Mouse (Mus musculus) ES-Bruce4 (cell line): ENCODE measurements around the gene Trip11. TPM values are rescaled to one million over a fixed set of nuclear protein-coding genes. Genes with fewer than 3 reads are reported as not detected.

Experiments used
- H3K27ac ChIP-seq: 2 replicates; pipeline ENCODE4 v1.5.1; 2012; ENCODE audit warnings: low read length, inconsistent platforms; ENCODE audit not compliant: insufficient read depth
- H3K27me3 ChIP-seq: 2 replicates; pipeline ENCODE4 v1.6.1; 2012; ENCODE audit warnings: mild to moderate bottlenecking, low read length, inconsistent platforms; ENCODE audit not compliant: control insufficient read depth, poor library complexity, insufficient read depth, severe bottlenecking
- H3K36me3 ChIP-seq: 2 replicates; pipeline ENCODE4 v1.6.1; 2012; ENCODE audit warnings: inconsistent platforms, mild to moderate bottlenecking, low read length, moderate library complexity; ENCODE audit not compliant: control insufficient read depth, poor library complexity, insufficient read depth, severe bottlenecking
- H3K4me1 ChIP-seq: one replicate; pipeline ENCODE4 v1.8.1; 2011; ENCODE audit warnings: low read length; ENCODE audit not compliant: control insufficient read depth, insufficient read depth
- H3K4me3 ChIP-seq: 2 replicates; pipeline ENCODE4 v1.5.1; 2011; ENCODE audit warnings: low read depth, mild to moderate bottlenecking, low read length
- H3K9ac ChIP-seq: 2 replicates; pipeline ENCODE4 v1.6.1; 2012; ENCODE audit warnings: low read depth, mild to moderate bottlenecking, inconsistent platforms; ENCODE audit not compliant: poor library complexity, severe bottlenecking
- H3K9me3 ChIP-seq: replicated peaks from 2 replicates; pipeline ENCODE4 v1.6.1; 2012; ENCODE audit warnings: mild to moderate bottlenecking, low read length, inconsistent platforms; ENCODE audit not compliant: control insufficient read depth, poor library complexity, insufficient read depth, severe bottlenecking
- CTCF ChIP-seq: IDR thresholded peaks from one replicate; pipeline ENCODE4 v1.8.1; 2011; ENCODE audit warnings: low read depth, low read length
- EP300 ChIP-seq: IDR thresholded peaks from 2 replicates; pipeline ENCODE4 v1.6.1; 2011; ENCODE audit warnings: low read depth, low read length; ENCODE audit not compliant: insufficient read depth
- POLR2A ChIP-seq: IDR thresholded peaks from one replicate; pipeline ENCODE4 v1.8.1; 2011; ENCODE audit warnings: low read length; ENCODE audit not compliant: insufficient read depth
- polyA plus RNA-seq: library from polyadenylated mRNA; stranded (reverse); fragments of >200 nt; gene quantifications from 2 replicates; pipeline ENCODE4 v1.2.4, GENCODE M21; 2011; ENCODE audit warnings: low read depth; ENCODE audit not compliant: missing spikeins, insufficient read depth, insufficient read length

Trip11 gene
- polyA plus RNA-seq, 1 experiment = 23.7 TPM

DNA sequence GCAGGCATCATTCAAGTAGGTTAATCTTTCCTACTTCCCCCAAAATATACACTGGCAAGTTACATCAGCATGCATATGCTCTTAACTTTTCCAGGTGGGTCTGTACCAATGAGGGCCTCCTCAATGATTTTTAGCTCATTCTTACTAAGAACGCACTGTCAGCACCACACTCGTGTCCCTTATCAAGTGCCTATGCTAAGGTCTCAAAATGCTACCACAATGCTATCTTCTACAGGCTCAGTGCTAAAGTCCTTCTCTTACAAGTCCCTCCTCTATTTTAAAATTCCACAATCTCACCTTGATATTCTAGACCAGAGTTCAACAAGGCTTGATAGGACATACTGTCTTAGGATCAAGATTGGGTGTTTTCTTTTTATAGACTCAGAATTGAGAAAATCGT lies 8.9 kb downstream of the Trip11 start:
- no peak overlapping the region for H3K9ac ChIP-seq
- H3K4me3 ChIP-seq = no peak overlapping the region
- no peaks in the 10 kb centered on the region for H3K27me3 ChIP-seq
- H3K36me3 ChIP-seq = peaks cover 2% of the 10 kb centered on the region; the same call in 1 of the 2 replicates
- H3K27ac ChIP-seq = no peak overlapping the region
- TF ChIP-seq CTCF (no peak), POLR2A (no peak), EP300 (no peak)
- no peaks in the 10 kb centered on the region for H3K9me3 ChIP-seq
- no peaks in the 10 kb centered on the region for H3K4me1 ChIP-seq

- Histone ChIP-seq H3K4me3 (no peak overlapping the region), H3K27ac (no peak overlapping the region), H3K27me3 (no peaks in the 10 kb centered on the region), H3K9ac (no peak overlapping the region), H3K36me3 (no peaks in the 10 kb centered on the region), H3K9me3 (no peaks in the 10 kb centered on the region), H3K4me1 (no peaks in the 10 kb centered on the region)
- TF ChIP-seq POLR2A (no peak), EP300 (no peak), CTCF (no peak)
Measured at GRCm38 (mm10) chr12:101899671-101900245, 13.3 kb downstream of the Trip11 start.

- Histone ChIP-seq H3K9ac (no peak overlapping the region), H3K36me3 (no peaks in the 10 kb centered on the region), H3K9me3 (no peaks in the 10 kb centered on the region), H3K27me3 (no peaks in the 10 kb centered on the region), H3K4me3 (no peak overlapping the region), H3K4me1 (no peaks in the 10 kb centered on the region), H3K27ac (no peak overlapping the region)
- no peak for TF ChIP-seq EP300
Measured at GRCm38 (mm10) chr12:101898966-101899365, 14.1 kb downstream of the Trip11 start.

GRCm38 (mm10) chr12:101897113-101897512 lies 16.0 kb downstream of the Trip11 start:
- Histone ChIP-seq H3K4me1 (no peaks in the 10 kb centered on the region), H3K9me3 (no peaks in the 10 kb centered on the region), H3K27ac (no peak overlapping the region), H3K4me3 (no peak overlapping the region), H3K36me3 (peaks cover 3% of the 10 kb centered on the region; the same call in 1 of the 2 replicates), H3K9ac (no peak overlapping the region), H3K27me3 (no peaks in the 10 kb centered on the region)
- TF ChIP-seq CTCF (no peak), POLR2A (no peak), EP300 (no peak)

DNA sequence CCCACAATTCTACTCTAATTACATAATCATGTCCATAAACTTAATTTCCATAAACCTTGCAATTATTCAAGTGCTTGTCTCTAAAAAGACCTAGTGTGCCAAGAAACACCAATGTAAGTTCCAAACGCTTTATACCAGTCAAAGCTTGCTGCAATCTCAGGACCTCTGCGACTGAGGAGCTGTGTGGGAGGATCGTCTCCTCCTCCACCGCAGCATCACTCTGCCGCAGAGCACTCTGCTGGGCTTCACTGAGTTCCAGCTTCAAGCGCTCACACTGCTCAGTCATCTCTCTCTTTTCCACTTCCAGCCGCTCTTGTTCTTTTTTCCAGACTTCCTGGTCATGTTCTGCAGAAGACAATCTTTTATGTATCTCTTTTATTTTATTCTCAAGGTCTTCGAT lies 19.8 kb downstream of the Trip11 start:
- H3K36me3 ChIP-seq = peaks cover 3% of the 10 kb centered on the region; the same call in 1 of the 2 replicates
- no peak for TF ChIP-seq POLR2A
- no peak for TF ChIP-seq CTCF
- TF ChIP-seq EP300 = no peak

DNA sequence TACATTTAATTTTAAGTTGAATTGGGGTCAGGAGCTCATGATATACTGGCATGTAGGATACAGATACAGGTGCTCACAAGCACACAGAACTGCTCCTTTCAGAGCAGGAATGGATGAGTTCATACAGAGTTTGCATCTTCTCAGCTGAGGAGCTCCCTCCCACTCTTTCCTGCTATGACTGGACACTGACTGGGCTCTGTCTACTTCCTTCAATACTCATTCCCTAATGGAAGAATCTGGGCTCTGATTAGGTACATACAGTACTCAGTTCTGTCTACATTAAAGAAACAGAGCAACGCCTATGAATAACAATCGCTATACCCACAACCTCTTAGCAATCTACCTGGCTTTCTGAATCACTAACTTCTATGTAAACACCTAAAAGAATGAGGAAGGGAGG lies 20.2 kb downstream of the Trip11 start:
- TF ChIP-seq EP300 (no peak), CTCF (no peak), POLR2A (no peak)
- no peak overlapping the region for H3K4me3 ChIP-seq
- no peak overlapping the region for H3K27ac ChIP-seq
- no peaks in the 10 kb centered on the region for H3K4me1 ChIP-seq
- no peaks in the 10 kb centered on the region for H3K27me3 ChIP-seq
- no peak overlapping the region for H3K9ac ChIP-seq
- H3K9me3 ChIP-seq = no peaks in the 10 kb centered on the region
- peaks cover 3% of the 10 kb centered on the region; the same call in 1 of the 2 replicates for H3K36me3 ChIP-seq

More for the DNA sequence above, 19.8 kb downstream of the Trip11 start:
- Histone ChIP-seq H3K27me3 (no peaks in the 10 kb centered on the region), H3K4me3 (no peak overlapping the region), H3K9ac (no peak overlapping the region), H3K9me3 (no peaks in the 10 kb centered on the region), H3K27ac (no peak overlapping the region), H3K4me1 (no peaks in the 10 kb centered on the region)
